Mouse (Mus musculus) layer of hippocampus, adult 9-11 months (tissue): ENCODE data around the gene Lhx6.

Experiments
- DNase-seq: peaks from one replicate; pipeline ENCODE4 v3.0.0; 2022

Gene Lhx6

DNA sequence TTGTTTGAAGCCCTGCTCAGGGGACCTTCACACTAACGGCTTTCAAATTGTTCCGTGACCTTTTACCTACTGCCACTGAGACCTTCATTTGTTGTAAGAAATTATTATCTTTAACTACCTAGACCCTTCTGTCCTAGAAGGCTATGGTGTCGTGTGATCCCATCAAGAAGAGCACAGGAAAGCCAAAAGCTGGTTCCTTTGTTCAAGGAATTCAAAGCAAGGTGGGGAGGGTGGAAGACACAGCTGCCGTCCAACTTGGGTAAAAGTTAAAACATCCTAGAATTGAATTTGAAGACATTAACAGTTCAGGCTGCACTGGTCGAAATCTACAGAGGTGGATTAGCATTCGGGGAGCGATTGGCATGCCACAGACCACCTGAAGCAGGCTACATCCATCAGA lies 71.2 kb downstream of the Lhx6 start:
- no peak for DNase-seq

DNA sequence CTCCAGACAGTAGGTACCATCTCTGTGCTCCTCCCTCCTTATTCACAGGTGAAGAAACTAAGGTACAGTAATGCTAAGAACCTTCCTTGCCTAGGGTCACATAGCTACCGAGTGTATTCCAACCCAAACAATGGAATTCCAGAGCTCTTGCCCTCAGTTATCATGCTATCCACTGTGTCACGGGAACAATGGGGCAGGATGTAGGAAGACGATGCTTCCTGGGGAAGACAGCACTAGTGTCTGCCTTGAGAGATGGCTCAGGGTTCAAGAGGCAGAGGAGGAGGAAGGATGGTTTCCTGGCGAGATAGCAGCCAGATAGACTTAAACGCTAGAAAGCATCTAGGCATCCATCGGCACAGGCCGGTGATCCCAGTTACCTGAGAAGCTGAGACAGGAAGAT lies 72.3 kb downstream of the Lhx6 start:
- DNase-seq = no peak
